Mouse (Mus musculus): ENCODE results near the gene Slc16a6. TPM values are rescaled to one million over a fixed set of nuclear protein-coding genes. Genes with fewer than 3 reads are reported as not detected.

Slc16a6 gene
- polyA plus RNA-seq, 1 experiment: 23.7 TPM

DNA sequence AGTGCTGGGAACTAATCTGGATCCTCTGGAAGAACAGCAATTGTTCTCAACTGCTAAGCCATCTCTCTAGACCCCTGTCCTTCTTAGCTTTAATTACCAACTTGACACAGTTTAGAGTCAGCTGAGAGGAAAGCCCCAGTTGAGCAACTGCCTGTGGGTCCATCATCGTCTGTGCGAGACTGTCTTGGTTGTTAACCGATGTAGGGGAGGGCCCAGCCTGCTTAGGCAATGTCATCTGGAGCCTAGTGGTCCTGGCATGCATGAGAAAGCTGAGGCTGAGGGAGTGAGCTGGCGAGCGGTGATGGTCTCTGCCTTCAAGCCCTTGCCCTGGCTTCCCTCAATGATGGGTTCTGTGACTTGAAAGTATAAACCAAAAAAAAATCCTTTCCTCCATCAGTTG, 58.6 kb downstream of the Slc16a6 start:
- no peak for TF ChIP-seq GATA1 (IDR thresholded peaks at IDR 0.05; ENCODE audit: low read length)

- TF ChIP-seq GATA1 (IDR thresholded peaks at IDR 0.05; ENCODE audit: low read length): no peak
Measured at GRCm38 (mm10) chr11:109413617-109414016, 59.8 kb downstream of the Slc16a6 start, which contains the start of gene 9930022D16Rik. Gene 9930022D16Rik, plus strand, starts transcription at chr11:109413917.

DNA sequence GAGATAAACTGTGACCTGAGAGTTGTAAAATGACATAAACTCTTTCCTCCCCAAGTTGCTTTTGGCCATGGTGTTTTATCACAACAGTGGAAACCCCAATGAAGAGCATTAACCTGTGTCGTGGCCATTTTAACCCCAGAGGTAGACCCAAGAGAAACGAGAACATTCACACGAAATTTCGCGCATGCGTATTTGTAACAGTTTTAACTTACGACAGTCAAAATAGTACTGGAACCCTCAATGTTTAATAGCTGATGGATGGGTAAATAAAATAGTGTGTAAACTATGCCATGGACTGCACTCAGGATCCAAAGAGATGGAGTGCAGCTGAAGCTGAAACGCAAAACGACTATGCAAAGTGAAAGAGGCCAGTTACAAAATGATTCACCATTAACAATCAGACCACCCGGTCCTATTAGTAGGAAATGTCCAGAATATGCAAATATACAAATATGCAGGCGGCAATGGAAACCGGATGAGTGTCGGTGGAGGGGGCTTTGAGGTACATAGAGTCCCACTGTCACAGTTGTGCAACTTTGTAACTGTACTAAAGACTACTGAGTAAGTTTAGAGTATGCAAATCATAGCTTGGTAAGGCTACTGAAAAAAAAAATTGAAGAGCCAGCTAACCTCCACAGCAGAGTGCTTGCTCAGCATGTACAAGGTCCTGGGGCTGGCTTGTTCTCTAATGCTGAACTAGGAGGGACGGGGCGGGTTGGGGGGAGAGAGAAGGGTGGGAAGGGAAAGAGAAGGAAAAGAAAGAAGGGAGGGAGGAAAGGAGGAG, 63.0 kb downstream of the Slc16a6 start:
- TF ChIP-seq GATA1 (IDR thresholded peaks at IDR 0.05; ENCODE audit: low read length): no peak

- TF ChIP-seq GATA1 (IDR thresholded peaks at IDR 0.05; ENCODE audit: low read length): no peak
Measured at GRCm38 (mm10) chr11:109406431-109406830, 67.0 kb downstream of the Slc16a6 start.

Other genes starting within 250 kb of the Slc16a6 start
- not detected in 2 replicates for gene Rgs9, start 175.5 kb downstream of the Slc16a6 start, polyA plus RNA-seq (2012)
- 45.7 and 52.4 TPM in 2 replicates for gene Gna13, start 110.8 kb downstream of the Slc16a6 start, polyA plus RNA-seq (2012)
- gene 9930022D16Rik, start 59.7 kb downstream of the Slc16a6 start, polyA plus RNA-seq (2012): not detected in 2 replicates
- 7.9 and 9.0 TPM in 2 replicates for gene Amz2, start 47.7 kb downstream of the Slc16a6 start, polyA plus RNA-seq (2012)
- gene Arsg, start 224 bp downstream of the Slc16a6 start, polyA plus RNA-seq (2012): 0.45 and 0.98 TPM in 2 replicates
- gene Wipi1, start 138.4 kb upstream of the Slc16a6 start, polyA plus RNA-seq (2012): 17.6 and 23.0 TPM in 2 replicates
- 89.2 and 91.3 TPM in 2 replicates for gene Prkar1a, start 175.8 kb upstream of the Slc16a6 start, polyA plus RNA-seq (2012)
- not detected in 2 replicates for gene Fam20a, start 248.7 kb upstream of the Slc16a6 start, polyA plus RNA-seq (2012)